Mouse (Mus musculus): ENCODE data around the gene Cept1. TPM values are rescaled to one million over a fixed set of nuclear protein-coding genes. Genes with fewer than 3 reads are reported as not detected.

Gene Cept1
- polyA plus RNA-seq, 1 experiment from 2014 or later: 57.0 TPM

DNA sequence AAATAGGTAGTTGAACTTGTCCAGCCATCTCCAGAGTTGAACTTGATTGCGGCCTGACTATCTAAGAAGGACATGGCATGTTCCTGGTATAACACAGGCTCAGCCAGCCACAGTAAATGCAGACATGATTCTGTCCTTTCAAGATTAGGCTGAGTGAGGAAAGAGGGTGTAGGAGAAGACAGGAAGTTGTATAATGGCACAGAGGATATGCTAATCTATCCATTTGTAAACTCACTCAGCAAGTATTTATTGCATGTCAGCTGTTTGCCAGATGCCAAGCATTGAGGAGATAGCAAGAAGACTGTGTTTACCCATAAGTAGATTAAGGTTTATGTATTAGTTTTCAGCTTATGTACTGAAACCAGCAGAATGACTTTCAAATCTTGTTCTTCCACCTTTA is 54.9 kb downstream of the Cept1 start:
- Histone ChIP-seq H3K27me3 (ENCODE audit: insufficient read depth, low read length) (no peaks in the 10 kb centered on the region), H3K27ac (no peak overlapping the region), H3K4me3 (replicated peaks; ENCODE audit: low read depth, low read length) (no peak overlapping the region), H3K9me3 (replicated peaks; ENCODE audit: low read length) (no peaks in the 10 kb centered on the region), H3K4me1 (replicated peaks; ENCODE audit: insufficient read depth, low read length) (no peaks in the 10 kb centered on the region), H3K9ac (ENCODE audit: low read depth, low read length) (no peak overlapping the region), H3K4me2 (ENCODE audit: low read length) (no peak overlapping the region), H3K36me3 (ENCODE audit: insufficient read depth, low read length) (no peaks in the 10 kb centered on the region)
- ATAC-seq (replicated peaks; ENCODE audit: low FRiP score, low read depth): no peak
- no peak for TF ChIP-seq CTCF (IDR thresholded peaks at IDR 0.05; ENCODE audit: low read depth)
- 97% methylated on average over 1 of the region's 1 CpGs for WGBS
- no peak for DNase-seq (ENCODE audit: low spot score)

DNA sequence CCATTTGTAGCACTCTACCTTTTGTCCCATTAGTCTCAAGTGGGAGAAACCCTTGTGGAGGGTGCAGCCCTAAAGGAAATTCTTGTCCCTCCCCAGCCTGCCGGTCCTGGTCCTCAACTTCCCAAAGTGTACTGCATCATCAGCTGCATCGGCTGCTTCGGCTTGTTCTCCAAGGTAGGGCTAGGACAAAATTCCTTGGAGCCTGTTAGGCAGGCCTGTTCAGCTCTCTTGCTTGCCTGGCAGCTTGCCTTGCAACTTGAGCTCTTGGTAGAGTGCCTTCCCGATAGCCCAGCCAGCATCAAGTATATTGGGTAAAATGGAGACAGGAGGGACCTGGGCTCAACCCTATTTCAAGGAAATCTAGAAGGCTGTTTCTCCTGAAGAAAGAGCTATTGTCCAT is 57.4 kb downstream of the Cept1 start:
- H3K27me3 ChIP-seq (ENCODE audit: insufficient read depth, low read length): no peaks in the 10 kb centered on the region
- no peak for TF ChIP-seq CTCF (IDR thresholded peaks at IDR 0.05; ENCODE audit: low read depth)
- H3K9ac ChIP-seq (ENCODE audit: low read depth, low read length): no peak overlapping the region
- 83% methylated on average over 4 of the region's 4 CpGs for WGBS
- no peak overlapping the region for H3K4me2 ChIP-seq (ENCODE audit: low read length)
- ATAC-seq (replicated peaks; ENCODE audit: low FRiP score, low read depth) (no peak), DNase-seq (ENCODE audit: low spot score) (no peak)
- H3K36me3 ChIP-seq (ENCODE audit: insufficient read depth, low read length): no peaks in the 10 kb centered on the region
- H3K4me3 ChIP-seq (replicated peaks; ENCODE audit: low read depth, low read length): no peak overlapping the region
- H3K4me1 ChIP-seq (replicated peaks; ENCODE audit: insufficient read depth, low read length): no peaks in the 10 kb centered on the region
- no peak overlapping the region for H3K27ac ChIP-seq
- H3K9me3 ChIP-seq (replicated peaks; ENCODE audit: low read length): no peaks in the 10 kb centered on the region

- WGBS: 74% methylated on average over 2 of the region's 2 CpGs
- H3K27ac ChIP-seq: no peak overlapping the region
These were observed 60.1 kb downstream of the Cept1 start for GRCm38 (mm10) chr3:106487551-106487950.

DNA sequence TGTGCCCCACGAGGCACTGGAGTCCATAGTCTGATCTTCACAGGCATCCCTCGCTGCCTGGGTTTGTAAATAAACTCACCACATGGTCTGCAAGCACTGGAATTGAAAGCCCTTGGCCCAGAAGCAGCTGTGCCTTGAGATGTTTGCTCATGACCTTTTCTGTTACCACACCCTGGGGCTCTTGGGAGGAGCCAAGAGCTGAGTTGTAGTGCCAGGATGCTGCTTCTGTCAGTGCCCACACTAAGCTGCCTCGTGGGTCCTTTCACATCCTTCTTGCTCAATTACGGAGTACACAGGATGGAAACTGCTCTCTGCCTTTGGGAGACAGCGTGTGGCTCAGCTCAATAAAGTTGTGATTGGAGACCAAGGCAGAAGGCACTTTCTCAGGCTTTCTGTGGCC is 61.8 kb downstream of the Cept1 start:
- Histone ChIP-seq H3K9ac (ENCODE audit: low read depth, low read length) (no peak overlapping the region), H3K4me3 (replicated peaks; ENCODE audit: low read depth, low read length) (no peak overlapping the region), H3K9me3 (replicated peaks; ENCODE audit: low read length) (no peaks in the 10 kb centered on the region), H3K36me3 (ENCODE audit: insufficient read depth, low read length) (no peaks in the 10 kb centered on the region), H3K4me2 (ENCODE audit: low read length) (no peak overlapping the region), H3K27ac (no peak overlapping the region), H3K27me3 (ENCODE audit: insufficient read depth, low read length) (no peaks in the 10 kb centered on the region), H3K4me1 (replicated peaks; ENCODE audit: insufficient read depth, low read length) (no peaks in the 10 kb centered on the region)
- DNase-seq (ENCODE audit: low spot score) (no peak), ATAC-seq (replicated peaks; ENCODE audit: low FRiP score, low read depth) (no peak)
- TF ChIP-seq CTCF (IDR thresholded peaks at IDR 0.05; ENCODE audit: low read depth): no peak
- 78% methylated on average over 5 of the region's 5 CpGs for WGBS

More at GRCm38 (mm10) chr3:106487551-106487950, 60.1 kb downstream of the Cept1 start:
- Histone ChIP-seq H3K9ac (ENCODE audit: low read depth, low read length) (no peak overlapping the region), H3K36me3 (ENCODE audit: insufficient read depth, low read length) (no peaks in the 10 kb centered on the region), H3K4me2 (ENCODE audit: low read length) (no peak overlapping the region), H3K27me3 (ENCODE audit: insufficient read depth, low read length) (no peaks in the 10 kb centered on the region), H3K4me3 (replicated peaks; ENCODE audit: low read depth, low read length) (no peak overlapping the region), H3K9me3 (replicated peaks; ENCODE audit: low read length) (no peaks in the 10 kb centered on the region), H3K4me1 (replicated peaks; ENCODE audit: insufficient read depth, low read length) (no peaks in the 10 kb centered on the region)
- DNase-seq (ENCODE audit: low spot score) (no peak), ATAC-seq (replicated peaks; ENCODE audit: low FRiP score, low read depth) (no peak)
- TF ChIP-seq CTCF (IDR thresholded peaks at IDR 0.05; ENCODE audit: low read depth): no peak

- TF ChIP-seq CTCF (IDR thresholded peaks at IDR 0.05; ENCODE audit: low read depth): no peak
- Histone ChIP-seq H3K27ac (no peak overlapping the region), H3K4me3 (replicated peaks; ENCODE audit: low read depth, low read length) (no peak overlapping the region), H3K9me3 (replicated peaks; ENCODE audit: low read length) (no peaks in the 10 kb centered on the region), H3K4me1 (replicated peaks; ENCODE audit: insufficient read depth, low read length) (no peaks in the 10 kb centered on the region), H3K27me3 (ENCODE audit: insufficient read depth, low read length) (no peaks in the 10 kb centered on the region), H3K36me3 (ENCODE audit: insufficient read depth, low read length) (no peaks in the 10 kb centered on the region), H3K4me2 (ENCODE audit: low read length) (no peak overlapping the region), H3K9ac (ENCODE audit: low read depth, low read length) (no peak overlapping the region)
- DNase-seq (ENCODE audit: low spot score): no peak
- 94% methylated on average over 3 of the region's 3 CpGs for WGBS
- no peak for ATAC-seq (replicated peaks; ENCODE audit: low FRiP score, low read depth)
These were observed 62.7 kb downstream of the Cept1 start for GRCm38 (mm10) chr3:106484861-106485260.

GRCm38 (mm10) chr3:106483796-106484405 is 63.7 kb downstream of the Cept1 start:
- no peak for DNase-seq (ENCODE audit: low spot score)
- no peak for TF ChIP-seq CTCF (IDR thresholded peaks at IDR 0.05; ENCODE audit: low read depth)
- ATAC-seq (replicated peaks; ENCODE audit: low FRiP score, low read depth): no peak
- no peak overlapping the region for H3K27ac ChIP-seq
- H3K36me3 ChIP-seq (ENCODE audit: insufficient read depth, low read length): no peaks in the 10 kb centered on the region
- H3K4me2 ChIP-seq (ENCODE audit: low read length): no peak overlapping the region
- H3K27me3 ChIP-seq (ENCODE audit: insufficient read depth, low read length): no peaks in the 10 kb centered on the region
- no peaks in the 10 kb centered on the region for H3K9me3 ChIP-seq (replicated peaks; ENCODE audit: low read length)
- H3K4me1 ChIP-seq (replicated peaks; ENCODE audit: insufficient read depth, low read length): no peaks in the 10 kb centered on the region
- WGBS: 76% methylated on average over 4 of the region's 4 CpGs
- H3K4me3 ChIP-seq (replicated peaks; ENCODE audit: low read depth, low read length): no peak overlapping the region
- no peak overlapping the region for H3K9ac ChIP-seq (ENCODE audit: low read depth, low read length)

DNA sequence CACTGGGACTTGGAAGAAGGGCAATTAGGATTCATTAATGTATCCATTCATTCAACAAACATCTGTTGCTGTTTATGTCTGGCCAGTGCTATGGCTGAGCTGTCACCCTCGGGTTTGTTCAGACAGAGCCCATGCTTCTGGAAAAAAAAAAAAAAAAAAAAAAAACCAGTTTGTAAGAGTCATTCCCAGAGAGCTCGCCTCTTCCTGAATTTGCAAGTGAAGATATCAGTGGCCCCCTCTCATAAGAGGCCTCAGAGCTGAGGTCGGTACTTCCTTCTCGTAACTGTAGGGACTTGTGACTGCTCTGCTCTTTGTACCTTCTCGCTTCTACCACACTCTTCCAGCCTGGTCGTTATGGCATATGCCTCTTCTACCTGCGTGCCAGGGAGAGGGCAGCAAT is 64.3 kb downstream of the Cept1 start:
- TF ChIP-seq CTCF (IDR thresholded peaks at IDR 0.05; ENCODE audit: low read depth): no peak
- ATAC-seq (replicated peaks; ENCODE audit: low FRiP score, low read depth) (no peak), DNase-seq (ENCODE audit: low spot score) (no peak)
- H3K4me2 ChIP-seq (ENCODE audit: low read length): peak overlapping the region; percentile 95; the same call in 1 of the 2 replicates
- no peak overlapping the region for H3K4me3 ChIP-seq (replicated peaks; ENCODE audit: low read depth, low read length)
- no peaks in the 10 kb centered on the region for H3K9me3 ChIP-seq (replicated peaks; ENCODE audit: low read length)
- no peak overlapping the region for H3K9ac ChIP-seq (ENCODE audit: low read depth, low read length)
- H3K36me3 ChIP-seq (ENCODE audit: insufficient read depth, low read length): no peaks in the 10 kb centered on the region
- H3K27me3 ChIP-seq (ENCODE audit: insufficient read depth, low read length): no peaks in the 10 kb centered on the region
- no peaks in the 10 kb centered on the region for H3K4me1 ChIP-seq (replicated peaks; ENCODE audit: insufficient read depth, low read length)
- WGBS: 67% methylated on average over 7 of the region's 7 CpGs
- H3K27ac ChIP-seq: no peak overlapping the region
